ENCODE assay signal across 8 mouse cellular contexts in genomic region chr6:119330506-119330905, GRCm38 (mm10). TPM values are rescaled to one million over a fixed set of nuclear protein-coding genes. Genes with fewer than 3 reads are reported as not detected.
A peak's percentile ranks its signal among the peaks of the same experiment; 100 is the strongest.
DNase-seq lines count a peak whose midpoint lies in the region; ATAC-seq and TF ChIP-seq lines count a peak whose summit lies in the region.

Lrtm2 (minus strand) TSS chr6:119330766.

- H3K4me3 ChIP-seq in cortical plate, adult 2 months (ENCODE audit: insufficient read depth, low read length): peak within 1 kb of the TSS; percentile 95
- H3K4me3 ChIP-seq in hindbrain, embryonic 15.5 days: peak within 1 kb of the TSS; percentile 63
- peak within 1 kb of the TSS; percentile 20 for H3K4me3 ChIP-seq in limb, embryonic 11.5 days (ENCODE audit: low read depth, low read length)

- H3K9ac ChIP-seq in hindbrain, embryonic 15.5 days: peak within 1 kb of the TSS; percentile 66
- H3K9ac ChIP-seq in limb, embryonic 11.5 days (ENCODE audit: low read length): no peak within 1 kb of the TSS; the same call in 1 of the 2 replicates

- peaks cover 2% of the 10 kb centered on the region for H3K4me1 ChIP-seq in cortical plate, adult 2 months (ENCODE audit: control insufficient read depth, insufficient read depth, low read length)
- H3K4me1 ChIP-seq in hindbrain, embryonic 15.5 days (replicated peaks): peaks cover 58% of the 10 kb centered on the region
- H3K4me1 ChIP-seq in limb, embryonic 11.5 days (ENCODE audit: control insufficient read depth, insufficient read depth, low read length): peaks cover 8% of the 10 kb centered on the region; the same call in 1 of the 2 replicates

- DNase-seq in layer of hippocampus, adult 11-12 months (ENCODE audit: low spot score): peak; percentile 67
- no peak for DNase-seq in layer of hippocampus, adult 9-10 months (ENCODE audit: low spot score)
- peak; percentile 28 for DNase-seq in limb, embryonic 11.5 days (ENCODE audit: low spot score)
- DNase-seq in retina, postnatal 7 days (ENCODE audit: low read depth, low spot score): peak; percentile 47
- DNase-seq in natural killer cell, adult 2 months (ENCODE audit: low spot score in 2 of 2): no peak
- no peak for DNase-seq in adipocyte (ENCODE audit: low spot score)

- no peaks in the 10 kb centered on the region for H3K9me3 ChIP-seq in hindbrain, embryonic 15.5 days
- no peaks in the 10 kb centered on the region for H3K9me3 ChIP-seq in limb, embryonic 11.5 days (ENCODE audit: control insufficient read depth, low read length)

- peak within 1 kb of the TSS; percentile 94 for H3K27ac ChIP-seq in cortical plate, adult 2 months (ENCODE audit: insufficient read depth, low read length)
- peak within 1 kb of the TSS; percentile 76 for H3K27ac ChIP-seq in hindbrain, embryonic 15.5 days (replicated peaks)
- H3K27ac ChIP-seq in limb, embryonic 11.5 days (replicated peaks; ENCODE audit: low read depth, low read length): no peak within 1 kb of the TSS

- no peak for TF ChIP-seq CTCF in cortical plate, adult 2 months (IDR thresholded peaks at IDR 0.05; ENCODE audit: extremely low read depth, insufficient read depth, low read length)

- H3K27me3 ChIP-seq in hindbrain, embryonic 15.5 days: 0 out of 2 replicates have a peak, but pooled peaks cover 6% of the 10 kb centered on the region
- peaks cover 37% of the 10 kb centered on the region for H3K27me3 ChIP-seq in limb, embryonic 11.5 days (ENCODE audit: control insufficient read depth, insufficient read depth, low read length)

- peak; percentile 53 for ATAC-seq in hindbrain, embryonic 15.5 days (ENCODE audit: low FRiP score, low read depth)
- ATAC-seq in limb, embryonic 11.5 days (ENCODE audit: insufficient number of reproducible peaks, low FRiP score, low TSS enrichment, low read depth): no peak

- peak within 1 kb of the TSS; percentile 81 for H3K4me2 ChIP-seq in hindbrain, embryonic 15.5 days
- peak within 1 kb of the TSS; percentile 39 for H3K4me2 ChIP-seq in limb, embryonic 11.5 days (ENCODE audit: low read depth, severe bottlenecking)

- no peaks in the 10 kb centered on the region for H3K36me3 ChIP-seq in hindbrain, embryonic 15.5 days
- H3K36me3 ChIP-seq in limb, embryonic 11.5 days (ENCODE audit: control insufficient read depth, insufficient read depth, low read length): no peaks in the 10 kb centered on the region

- 1% methylated on average over 30 of the region's 31 CpGs for WGBS in hindbrain, embryonic 15.5 days
- under 1% methylated on average over 31 of the region's 31 CpGs for WGBS in limb, embryonic 11.5 days

- peak; percentile 67 for TF ChIP-seq POLR2A in cortical plate, adult 2 months (IDR thresholded peaks at IDR 0.05; ENCODE audit: extremely low read depth, insufficient read depth, low read length)

RNA-seq across cellular contexts. Expression of gene Lrtm2, which starts in this region (rescaled TPM):
- polyA plus RNA-seq in cortical plate, adult 2 months (2012; rRNA removed): 49.9 and 50.2 TPM in 2 replicates
- polyA plus RNA-seq in hindbrain, embryonic 15.5 days (2015; fragmentation: Nextera tagmentation; extraction: Ambion mirVana): 12.7 and 14.6 TPM in 2 replicates
- not detected in 2 replicates for polyA plus RNA-seq in limb, embryonic 11.5 days (2014; fragmentation: Nextera tagmentation; extraction: Ambion mirVana)

Comparison
In these comparisons a context has a peak if more than half of its experiments do, and no peak if none do; other contexts are left out.
1. RNA of gene Lrtm2 (polyA plus RNA-seq): 49.9 to 50.2 TPM in cortical plate, adult 2 months and 12.7 to 14.6 TPM in hindbrain, embryonic 15.5 days; not detected in limb, embryonic 11.5 days; every median in the first group is over 10 times any median in the second.
2. DNase-seq: peak in layer of hippocampus, adult 11-12 months (single experiment) and retina, postnatal 7 days (single experiment); none in layer of hippocampus, adult 9-10 months (single experiment), natural killer cell, adult 2 months (0 of 2) and adipocyte (single experiment).
3. Peak in DNase-seq, H3K4me3 ChIP-seq and H3K4me2 ChIP-seq in limb, embryonic 11.5 days; RNA of the gene not detected or under 1 TPM.
4. H3K4me3 ChIP-seq: peak in every context shown above with its lines; median percentile 95 in cortical plate, adult 2 months; 63 in hindbrain, embryonic 15.5 days; 20 in limb, embryonic 11.5 days.